Mouse (Mus musculus) cerebral cortex, adult 2 months (tissue): ENCODE results near the gene Nckap5.

Experiments used
- WGBS: fragments of 180-500 bp; shearing (Covaris S2); methylation state at CpG from one replicate; pipeline ENCODE4 v1.1.7; 2018; 5-methylcytosine and 5-hydroxymethylcytosine counted together

Nckap5 gene

DNA sequence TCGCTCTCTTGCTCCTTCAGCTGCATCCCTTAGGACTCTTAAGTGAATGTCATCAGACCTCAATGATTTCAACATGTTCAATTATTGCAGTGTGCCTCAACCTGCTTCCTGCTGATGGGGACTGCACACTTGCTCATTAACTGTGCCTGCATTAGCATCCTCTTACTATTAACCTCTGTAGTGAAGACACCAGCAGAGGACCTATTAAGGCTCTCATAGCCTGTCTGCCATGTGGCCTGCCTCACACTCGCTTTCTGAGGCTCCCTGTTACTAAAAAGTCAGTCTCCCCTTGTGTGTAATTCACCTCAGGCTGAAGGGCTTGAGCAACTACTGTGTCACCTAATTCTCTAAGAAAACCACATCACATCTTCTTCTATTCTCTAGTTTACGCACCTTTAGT is 470.5 kb downstream of the Nckap5 start:
- WGBS: 92% methylated on average over 3 of the region's 3 CpGs

DNA sequence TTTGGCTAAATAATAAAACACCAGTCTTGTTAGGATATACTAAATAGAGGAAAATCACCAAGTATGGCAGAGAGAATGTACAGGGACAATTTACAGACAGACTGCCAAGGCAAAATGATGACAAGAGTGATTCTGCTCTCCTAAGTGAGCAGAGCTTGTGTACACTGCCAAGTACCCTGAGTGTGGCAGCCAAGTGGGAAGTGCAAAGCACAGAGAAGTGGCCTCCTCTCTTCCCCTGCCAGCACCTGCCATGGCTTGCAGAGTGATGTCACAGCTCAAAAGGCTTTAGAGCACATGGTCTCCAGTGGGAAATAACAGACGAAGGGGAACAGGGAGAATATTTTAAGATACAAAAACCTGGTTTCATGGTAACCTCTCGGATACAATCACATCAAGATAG is 488.8 kb downstream of the Nckap5 start:
- 57% methylated on average over 2 of the region's 2 CpGs for WGBS

DNA sequence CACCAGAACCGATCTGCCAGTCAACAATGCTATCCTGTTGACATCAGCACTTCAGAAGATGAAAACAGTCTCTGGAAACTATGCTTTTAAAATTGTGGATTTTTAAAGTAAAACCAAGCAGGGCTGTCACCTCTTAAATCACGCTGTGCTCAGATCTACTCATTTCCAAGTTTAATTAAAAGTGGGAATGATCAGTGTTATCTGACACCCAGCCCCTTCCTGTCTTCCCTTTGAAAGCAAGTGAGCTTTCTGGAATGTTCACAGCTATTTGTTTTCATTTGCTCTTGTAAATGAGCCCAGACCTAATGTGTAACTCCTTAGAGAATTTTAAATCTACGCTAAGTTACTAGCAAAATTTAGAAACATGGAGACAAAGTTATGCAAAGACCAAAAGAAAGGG is 491.3 kb downstream of the Nckap5 start:
- WGBS: 75% methylated on average over 3 of the region's 3 CpGs

DNA sequence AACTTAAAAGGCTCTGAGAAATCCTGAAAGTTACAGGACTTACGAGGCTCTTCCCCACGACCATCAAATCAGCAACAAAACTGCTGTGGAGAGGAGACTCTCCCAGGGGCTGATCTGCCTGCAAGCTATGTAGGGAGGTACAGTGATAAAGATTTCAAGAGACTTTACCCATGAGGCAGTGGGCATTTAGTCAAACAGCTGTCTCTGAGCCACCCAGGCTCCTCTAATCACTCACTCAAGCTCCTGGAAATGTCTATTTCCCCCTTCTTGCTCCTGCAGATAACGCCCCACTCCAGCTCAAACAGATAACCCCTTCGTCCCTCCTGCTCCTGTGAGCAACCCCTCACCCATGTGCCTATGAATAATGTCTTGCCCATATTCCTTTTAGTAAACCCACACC is 496.4 kb downstream of the Nckap5 start:
- WGBS: 91% methylated on average over 4 of the region's 4 CpGs

DNA sequence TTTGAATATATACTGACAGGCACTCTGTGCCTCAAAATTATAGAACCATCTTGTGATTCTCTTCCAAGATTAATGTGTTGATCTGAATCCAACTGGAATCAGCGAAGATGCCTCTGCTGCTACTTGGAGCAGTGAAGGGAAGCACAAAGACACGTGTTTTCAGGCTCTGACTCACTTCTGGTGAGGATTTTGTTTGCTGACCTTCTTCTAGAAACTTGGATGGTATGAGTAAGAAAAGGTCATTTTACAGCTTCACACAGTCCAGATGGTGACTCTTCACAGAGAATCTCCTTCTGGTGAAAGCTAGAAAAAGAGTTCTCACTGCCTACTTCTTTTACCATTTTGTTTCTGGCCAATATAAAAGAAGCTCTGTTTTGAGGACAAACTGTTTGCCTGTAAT is 498.6 kb downstream of the Nckap5 start:
- 23% methylated on average over 2 of the region's 2 CpGs for WGBS

DNA sequence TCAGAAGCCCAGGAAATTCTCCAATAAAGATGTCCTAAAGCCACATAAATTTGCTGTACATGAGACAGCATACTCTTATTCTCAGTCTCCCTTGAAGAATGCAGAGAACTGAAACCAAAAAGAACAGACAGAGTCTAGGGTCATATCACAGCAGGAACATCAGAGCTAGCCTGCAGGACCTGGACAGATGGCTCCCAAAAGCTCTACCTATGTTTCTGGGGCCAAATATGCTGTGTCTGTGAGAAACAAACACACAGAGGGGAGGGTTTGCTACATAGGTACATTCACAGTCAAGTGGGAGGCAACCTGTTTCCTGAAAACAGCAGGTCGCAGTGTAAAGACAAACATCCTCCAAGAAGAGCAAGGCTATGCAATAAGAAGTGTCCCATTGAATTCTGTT is 509.9 kb downstream of the Nckap5 start:
- 88% methylated on average over 1 of the region's 1 CpGs for WGBS

DNA sequence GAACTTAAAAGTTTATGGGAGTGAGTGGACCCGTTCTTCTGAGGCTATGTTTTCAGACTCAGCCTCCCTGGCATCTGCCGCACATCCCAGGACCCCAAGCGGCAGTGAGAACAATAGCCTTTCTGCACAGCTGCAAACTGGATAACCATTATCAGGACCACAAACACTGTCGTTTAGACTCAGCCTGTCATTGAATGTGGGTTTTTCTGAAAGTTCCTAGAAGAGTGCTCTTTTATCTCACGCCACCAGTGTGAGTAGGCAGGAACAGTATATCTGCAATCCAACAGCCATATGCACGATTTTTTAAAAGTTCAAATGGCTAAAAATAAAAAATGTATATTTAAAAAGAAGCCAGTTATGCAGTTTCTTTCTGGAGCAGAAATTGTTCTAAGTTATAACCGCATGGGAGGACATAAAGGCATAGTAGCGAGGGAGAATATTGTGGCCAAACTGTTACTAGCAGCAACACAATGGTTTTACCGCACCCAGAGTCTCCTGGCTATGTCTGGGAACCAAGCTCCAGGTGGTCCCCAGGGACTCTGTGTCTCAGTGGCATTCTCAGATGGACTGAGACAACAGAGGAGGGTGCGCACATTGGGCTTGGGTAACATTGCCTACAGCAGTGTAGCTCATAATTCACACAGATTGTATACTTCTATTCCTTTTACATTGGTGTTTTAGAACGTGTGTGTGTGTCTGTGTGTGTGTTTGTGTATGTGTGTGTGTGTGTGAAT is 512.6 kb downstream of the Nckap5 start:
- WGBS: 43% methylated on average over 11 of the region's 11 CpGs

DNA sequence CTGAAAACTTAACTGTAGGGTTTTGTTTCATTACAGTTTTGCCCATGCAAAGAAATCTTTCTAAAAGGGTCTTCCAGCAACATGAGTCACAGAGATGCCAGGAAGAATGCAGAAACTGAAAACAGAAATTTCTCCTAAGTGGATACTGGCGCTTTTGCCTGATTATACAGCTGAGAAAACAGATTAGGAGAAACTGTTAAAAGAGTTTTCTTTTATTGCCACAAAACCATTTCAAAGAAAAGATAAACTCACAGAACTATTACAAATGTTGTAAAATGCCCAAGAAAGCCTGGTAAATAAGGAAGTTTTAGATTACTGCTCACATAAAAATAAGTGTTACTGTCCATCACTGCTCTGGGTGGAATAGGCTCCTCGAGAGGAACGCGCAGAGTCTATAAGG is 513.3 kb downstream of the Nckap5 start:
- WGBS: 37% methylated on average over 4 of the region's 4 CpGs

GRCm38 (mm10) chr1:126316866-126317265 is 513.7 kb downstream of the Nckap5 start:
- 84% methylated on average over 2 of the region's 2 CpGs for WGBS

GRCm38 (mm10) chr1:126301129-126301528 is 529.5 kb downstream of the Nckap5 start:
- WGBS: 90% methylated on average over 2 of the region's 2 CpGs

DNA sequence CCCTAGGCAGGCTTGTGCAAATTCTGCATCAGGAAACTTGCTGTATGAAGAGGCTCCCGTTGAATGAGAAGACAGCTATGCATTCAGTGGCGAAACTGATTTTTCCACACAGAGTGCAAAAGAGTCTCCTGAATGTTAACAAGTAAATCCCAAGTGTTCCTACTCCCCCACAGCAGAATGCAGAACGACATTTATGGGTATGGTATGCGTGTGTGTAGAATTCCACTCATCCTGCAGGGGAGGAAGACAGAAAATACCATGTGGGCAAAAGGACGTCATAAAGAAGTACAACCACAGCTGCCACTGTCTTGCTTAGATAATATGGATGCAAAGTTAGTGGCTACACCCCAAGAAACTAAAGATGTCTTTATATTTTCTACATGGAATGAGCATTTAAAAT is 565.7 kb downstream of the Nckap5 start:
- 40% methylated on average over 5 of the region's 5 CpGs for WGBS

GRCm38 (mm10) chr1:126254364-126254763 is 576.2 kb downstream of the Nckap5 start:
- 41% methylated on average over 5 of the region's 5 CpGs for WGBS

- WGBS: 87% methylated on average over 7 of the region's 7 CpGs
These were observed 576.7 kb downstream of the Nckap5 start for GRCm38 (mm10) chr1:126253934-126254333.

DNA sequence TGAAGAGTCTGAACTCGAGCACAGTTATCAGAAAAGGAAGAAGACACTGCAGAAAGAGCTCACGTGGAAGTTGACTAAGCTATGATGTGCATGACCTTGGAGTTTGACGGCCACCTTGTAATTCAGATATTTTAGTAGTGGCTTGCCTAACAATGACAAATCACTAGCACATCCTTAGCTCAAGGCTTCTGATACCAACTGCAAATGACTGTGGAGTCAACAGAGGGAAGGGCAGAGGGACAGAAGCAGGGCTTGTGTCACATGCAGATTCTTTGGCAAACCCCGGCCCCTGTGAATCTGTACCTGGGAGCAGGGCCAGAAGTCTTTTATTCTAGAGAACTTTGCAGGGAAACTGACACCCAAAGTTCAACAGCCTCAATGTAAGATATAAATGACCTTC is 597.4 kb downstream of the Nckap5 start:
- WGBS: 79% methylated on average over 4 of the region's 4 CpGs

DNA sequence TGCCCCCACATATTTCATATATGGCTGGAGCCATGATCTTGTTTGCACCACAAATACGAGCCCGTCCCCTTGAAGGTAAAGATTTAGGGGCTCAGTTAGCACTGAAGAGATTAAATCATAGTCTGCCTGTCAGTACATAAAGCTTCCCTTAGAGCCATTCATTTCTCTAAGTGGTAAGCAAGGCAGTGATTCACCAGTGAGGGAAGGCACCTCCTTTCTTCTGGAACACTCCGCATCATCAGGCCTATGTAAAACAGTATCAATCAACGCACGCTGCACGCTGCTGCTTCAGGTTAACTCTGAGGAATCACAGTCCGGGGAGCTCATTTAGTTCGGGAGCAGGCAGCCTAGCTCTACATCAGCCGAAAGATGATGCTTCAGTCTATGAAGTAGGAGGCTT is 599.4 kb downstream of the Nckap5 start:
- 68% methylated on average over 9 of the region's 9 CpGs for WGBS

DNA sequence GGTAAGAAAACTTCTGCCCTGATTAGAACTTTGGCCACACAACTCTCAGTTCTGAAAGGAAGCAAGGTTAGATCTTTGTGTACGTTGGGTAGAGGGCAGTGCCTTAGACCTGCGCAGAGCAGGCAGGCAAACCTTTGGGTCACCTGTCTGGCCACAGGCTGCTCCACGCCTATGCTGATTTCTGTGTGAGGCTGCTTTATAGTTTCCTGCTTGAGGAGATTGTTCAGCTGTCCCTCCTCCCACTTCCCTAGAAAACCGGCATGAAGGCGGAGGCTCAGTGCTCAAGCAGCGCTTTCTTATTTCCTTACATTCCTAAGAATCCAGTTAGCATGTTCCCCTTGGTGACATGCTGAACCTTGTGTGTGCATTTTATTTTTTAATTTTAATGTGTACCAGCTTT is 620.4 kb downstream of the Nckap5 start:
- 68% methylated on average over 6 of the region's 6 CpGs for WGBS

- 83% methylated on average over 5 of the region's 5 CpGs for WGBS
These were observed 620.9 kb downstream of the Nckap5 start for GRCm38 (mm10) chr1:126209743-126210142.

DNA sequence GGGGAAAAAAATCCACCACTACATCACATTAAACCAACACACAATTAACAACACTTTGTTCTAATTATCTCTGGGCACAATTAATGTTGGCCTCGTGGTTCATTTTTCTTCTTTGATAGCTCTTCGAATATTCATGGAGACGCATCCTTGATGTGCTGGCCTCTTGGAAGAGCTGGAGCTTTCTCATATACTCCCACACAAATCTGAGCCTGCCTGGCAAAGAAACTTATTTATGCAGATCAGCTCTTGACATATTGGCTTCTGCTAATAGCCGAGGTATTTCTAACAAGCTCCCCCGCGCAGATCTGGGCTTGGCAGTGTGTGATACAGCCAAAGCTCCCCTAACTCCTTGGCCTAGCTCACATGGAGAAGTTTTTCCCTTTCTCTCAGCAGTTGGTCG is 621.5 kb downstream of the Nckap5 start:
- 52% methylated on average over 7 of the region's 7 CpGs for WGBS

DNA sequence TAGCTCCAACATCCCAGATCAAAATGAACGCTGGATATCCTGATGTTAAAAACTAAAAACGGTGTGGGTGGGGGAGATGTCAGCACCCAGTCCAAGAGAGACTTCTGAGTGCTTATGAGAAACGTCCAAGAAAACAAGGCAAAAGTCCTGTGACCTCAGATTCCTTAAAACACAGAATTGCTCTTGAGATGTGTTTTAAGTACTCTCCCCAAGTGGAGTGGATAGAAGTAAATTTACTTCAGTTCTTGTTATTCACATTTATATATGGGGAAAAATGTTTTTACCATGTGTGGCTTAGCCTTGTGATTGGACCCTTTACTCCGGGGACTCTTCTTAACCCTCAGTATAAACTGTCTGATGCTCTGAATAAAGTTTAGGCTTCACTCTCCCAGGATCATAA is 640.2 kb downstream of the Nckap5 start:
- WGBS: 90% methylated on average over 4 of the region's 4 CpGs

DNA sequence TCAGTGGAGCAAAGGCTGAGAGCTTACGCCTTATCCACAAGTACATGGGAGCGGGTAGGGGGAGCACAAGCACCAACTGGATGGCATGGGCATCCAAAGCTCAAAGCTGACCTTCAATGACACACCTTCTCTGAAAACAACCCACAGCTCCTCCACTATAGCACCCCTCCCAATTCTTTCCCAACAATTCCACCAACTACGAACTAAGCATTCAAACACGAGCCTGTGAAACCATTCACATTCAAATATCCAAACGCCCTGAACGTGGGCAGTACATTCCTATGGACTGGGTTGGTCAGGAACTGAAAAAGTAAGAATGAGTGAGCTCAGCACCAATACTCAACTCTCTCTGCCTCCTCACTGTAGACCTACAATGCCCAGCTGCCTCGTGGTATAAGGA is 646.8 kb downstream of the Nckap5 start:
- 92% methylated on average over 7 of the region's 7 CpGs for WGBS

DNA sequence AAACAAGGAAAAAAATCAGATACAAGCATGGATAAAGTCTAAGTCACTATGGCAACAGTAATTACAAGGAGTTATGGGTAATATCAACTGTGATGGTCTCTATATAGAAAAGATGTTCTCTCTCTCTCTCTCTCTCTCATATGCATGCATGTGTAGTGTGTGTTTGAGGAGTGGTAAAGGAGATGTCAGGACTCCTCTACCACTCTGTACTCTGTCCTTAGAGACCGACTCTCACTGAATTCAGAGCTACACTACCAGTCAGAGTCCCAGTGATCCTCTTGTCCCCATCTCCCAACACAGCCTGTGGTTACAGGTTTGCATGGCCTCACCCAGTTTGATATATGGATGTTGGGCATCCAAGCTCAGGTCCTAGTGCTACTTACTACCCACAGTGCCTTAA is 662.0 kb downstream of the Nckap5 start:
- WGBS: 65% methylated on average over 1 of the region's 1 CpGs

DNA sequence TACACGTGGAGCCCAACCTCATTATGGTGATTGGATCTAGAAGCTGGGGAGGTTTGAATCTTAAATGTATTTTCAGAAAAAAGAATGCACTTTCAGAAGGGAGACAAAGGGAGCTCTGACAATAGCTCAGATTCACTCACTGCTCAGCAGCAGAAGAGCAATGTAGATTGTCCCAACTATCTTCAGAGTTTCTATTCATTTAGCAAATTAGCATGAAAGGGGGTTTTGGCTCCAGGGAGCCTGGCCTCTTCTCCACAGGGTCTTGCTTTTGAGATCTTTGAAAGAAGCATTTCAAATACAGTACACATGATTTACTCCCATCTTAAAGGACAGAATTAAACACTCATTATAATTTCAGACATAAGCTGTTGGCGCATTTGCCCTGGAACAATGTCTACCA is 662.5 kb downstream of the Nckap5 start:
- WGBS: 60% methylated on average over 2 of the region's 2 CpGs

- 52% methylated on average over 7 of the region's 7 CpGs for WGBS
These were observed 663.1 kb downstream of the Nckap5 start for GRCm38 (mm10) chr1:126167546-126167945.

DNA sequence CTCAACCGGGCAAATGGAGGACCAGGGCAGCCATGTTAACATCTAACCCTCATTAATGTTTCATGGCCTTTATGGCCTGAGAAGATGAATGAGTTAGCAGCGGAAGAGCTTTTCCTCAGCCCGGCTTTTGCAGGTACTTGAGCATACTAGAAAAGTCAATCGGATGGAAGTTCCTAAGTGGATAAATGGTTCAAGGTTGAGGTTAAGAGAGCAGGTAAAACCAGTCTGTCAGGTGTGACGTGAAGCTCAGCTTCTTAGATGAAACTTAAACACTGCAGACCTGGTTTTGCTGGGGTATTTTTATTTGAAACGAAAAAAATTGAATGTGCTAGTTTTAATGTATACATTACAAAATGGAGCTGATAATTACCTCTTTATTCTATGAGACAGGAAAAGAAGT is 671.3 kb downstream of the Nckap5 start:
- 97% methylated on average over 6 of the region's 6 CpGs for WGBS
